Mouse (Mus musculus): ENCODE data around the gene Zfp423. TPM values are rescaled to one million over a fixed set of nuclear protein-coding genes. Genes with fewer than 3 reads are reported as not detected.
"Not testable (repeated sequence)": the region's sequence is repeated elsewhere in the genome, so short reads cannot be mapped to it uniquely, and the experiment has no call there.

Gene Zfp423
- polyA plus RNA-seq, 1 experiment: 31.1 TPM

DNA sequence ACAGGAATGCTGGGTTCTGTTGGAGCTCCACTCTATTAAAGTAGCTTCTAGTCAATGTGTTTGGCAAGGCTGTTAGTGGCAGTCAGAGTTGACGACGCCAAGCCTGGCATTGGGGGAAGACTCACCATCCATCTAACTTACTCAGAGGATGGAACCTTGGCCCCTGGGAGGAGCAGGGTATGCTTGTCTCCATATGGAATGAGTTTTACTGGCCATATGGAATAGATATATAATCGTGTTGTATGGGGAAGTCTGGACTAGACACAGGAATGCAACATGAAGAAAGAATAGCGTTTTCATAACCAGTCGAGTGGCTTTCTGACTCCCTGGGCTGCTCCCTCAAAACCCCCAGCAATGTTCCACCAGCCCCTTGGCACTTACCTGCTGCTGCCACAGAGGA is 55.3 kb downstream of the Zfp423 start:
- DNase-seq (ENCODE audit: low read depth): no peak

DNA sequence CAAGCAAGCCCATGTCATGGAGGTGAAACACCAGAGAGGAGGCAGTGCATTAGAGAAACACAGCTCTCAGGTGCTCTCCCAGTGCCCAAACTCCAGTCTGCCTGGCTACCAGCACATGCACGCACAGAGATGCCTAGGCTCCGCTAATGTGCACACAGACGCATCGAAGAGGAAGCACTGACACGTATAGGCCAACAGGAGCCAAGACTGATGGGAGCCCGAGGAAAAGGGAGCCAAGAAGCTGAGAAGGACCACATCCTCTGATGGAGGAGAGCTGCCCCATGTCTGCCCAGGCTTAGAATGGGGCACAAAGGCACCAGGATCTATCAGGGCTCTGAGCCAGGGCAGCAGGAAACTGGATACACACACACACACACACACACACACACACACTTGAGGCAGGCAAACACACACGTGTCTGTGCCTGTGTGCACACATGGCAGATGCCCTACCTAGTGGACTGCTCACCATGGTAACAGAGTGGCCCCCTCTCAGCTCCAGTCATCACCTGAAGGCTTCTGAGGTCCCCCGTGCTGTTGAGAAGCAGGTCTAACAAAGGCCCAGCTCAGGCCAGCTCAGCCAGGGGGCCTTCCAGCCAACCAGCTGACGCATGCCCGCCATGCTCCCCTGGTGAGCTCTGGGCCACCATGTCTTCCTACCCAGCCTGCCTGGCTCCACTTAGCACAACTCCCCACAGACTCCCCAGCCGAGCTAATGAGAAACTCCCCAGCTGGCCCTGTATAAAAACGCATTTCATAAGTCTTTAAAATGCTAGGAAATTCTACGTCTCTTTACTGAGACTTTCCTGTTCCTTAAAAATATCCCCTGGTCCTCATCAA is 64.0 kb downstream of the Zfp423 start:
- no peak for DNase-seq (ENCODE audit: low read depth)

DNA sequence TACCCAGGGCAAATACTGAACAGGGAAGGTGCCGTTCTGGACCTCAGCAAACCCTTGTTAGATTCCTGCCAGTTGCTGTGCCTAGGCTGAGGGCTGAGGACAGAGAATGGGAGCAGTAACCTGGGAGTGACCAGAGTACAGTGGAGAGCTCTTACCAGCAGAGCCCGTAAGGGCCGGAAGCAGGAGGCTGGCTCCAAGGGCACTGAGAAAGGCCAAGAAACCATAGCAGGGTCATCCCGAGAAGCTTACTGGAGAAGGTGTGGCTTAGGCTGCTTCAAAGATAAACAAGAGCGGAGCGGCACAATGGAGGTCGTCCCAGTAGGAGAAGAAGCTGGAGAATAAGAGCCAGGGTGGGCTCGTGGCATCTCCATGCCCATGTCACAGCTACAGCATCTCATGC is 65.1 kb downstream of the Zfp423 start:
- no peak for DNase-seq (ENCODE audit: low read depth)

DNA sequence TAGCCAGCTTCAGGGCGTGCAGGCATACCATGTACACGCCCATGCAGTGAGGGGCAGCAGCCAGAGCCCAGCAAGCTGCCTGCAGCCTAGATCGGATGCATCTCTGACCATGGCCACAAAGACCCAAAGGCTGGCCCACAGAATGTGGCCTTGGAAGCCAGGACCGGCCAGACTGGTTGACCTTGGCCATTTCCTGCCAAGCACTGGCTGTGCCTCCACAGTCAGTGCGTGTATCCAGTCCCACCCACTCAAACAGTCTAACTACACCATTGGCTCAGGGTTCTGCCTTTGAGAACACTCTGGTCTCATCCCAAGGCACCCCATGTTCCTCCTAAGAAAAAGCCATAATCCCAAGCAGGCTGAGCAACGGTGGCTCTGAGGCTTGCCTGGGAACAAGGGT is 65.8 kb downstream of the Zfp423 start:
- DNase-seq (ENCODE audit: low read depth): peak; percentile 86

DNA sequence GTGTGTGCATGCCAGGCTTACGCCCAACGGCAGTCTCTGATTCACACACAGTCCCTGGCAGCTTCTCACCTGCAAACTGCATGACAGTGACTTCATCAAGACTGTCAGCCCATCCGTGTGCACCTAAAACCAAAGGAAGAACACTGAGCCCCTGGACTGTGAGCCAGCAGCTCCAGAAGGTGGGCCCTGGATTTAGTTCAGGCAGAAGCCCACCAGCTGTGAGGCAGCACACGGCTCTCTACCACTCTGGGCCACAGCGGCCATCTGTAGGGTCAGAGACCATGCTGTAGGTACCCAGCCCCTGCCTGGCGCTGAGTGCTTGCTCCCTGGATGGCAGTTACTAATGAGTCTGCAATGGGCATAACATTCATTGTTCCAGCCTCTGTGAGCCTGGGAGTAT is 66.5 kb downstream of the Zfp423 start:
- DNase-seq (ENCODE audit: low read depth): no peak

DNA sequence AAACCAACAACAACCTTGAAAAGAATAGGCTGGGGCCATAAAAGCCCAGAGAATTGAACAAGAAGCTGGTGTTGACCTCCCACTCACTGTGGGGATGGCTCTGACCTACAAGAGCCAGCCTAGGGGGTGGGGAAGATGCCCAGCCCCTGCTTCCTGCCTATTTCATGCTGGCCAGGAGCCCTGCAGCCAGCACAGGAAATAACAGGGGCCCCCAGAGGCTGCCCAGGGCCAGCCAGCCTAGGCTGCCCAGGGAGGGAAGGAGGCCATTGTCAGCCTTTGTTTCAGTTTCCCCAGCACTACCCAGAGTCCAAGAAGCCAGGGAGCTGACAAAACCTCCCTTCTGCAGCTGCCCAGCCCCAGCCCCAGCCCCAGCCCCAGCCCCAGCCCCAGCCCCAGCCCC is 67.5 kb downstream of the Zfp423 start:
- no peak for DNase-seq (ENCODE audit: low read depth)

DNA sequence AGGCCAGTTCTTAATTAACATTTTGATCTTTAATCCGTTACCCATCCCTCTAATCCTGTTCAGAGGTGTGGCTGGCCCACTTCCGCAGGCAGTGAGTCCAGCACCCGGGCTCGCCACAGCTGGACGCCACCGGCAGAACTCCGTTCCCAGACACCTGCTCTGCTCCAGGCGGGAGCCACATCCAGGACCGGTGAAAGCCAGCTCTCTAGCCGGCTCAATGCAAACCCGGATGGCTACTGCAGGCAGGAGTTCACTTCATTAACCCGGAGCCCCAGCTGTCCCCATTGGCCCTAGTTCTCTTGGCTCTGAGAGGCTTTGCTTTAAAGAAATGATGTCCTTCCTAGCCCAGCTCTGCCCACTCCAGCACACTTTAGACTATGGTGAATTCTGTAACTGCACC is 71.4 kb downstream of the Zfp423 start:
- no peak for DNase-seq (ENCODE audit: low read depth)

DNA sequence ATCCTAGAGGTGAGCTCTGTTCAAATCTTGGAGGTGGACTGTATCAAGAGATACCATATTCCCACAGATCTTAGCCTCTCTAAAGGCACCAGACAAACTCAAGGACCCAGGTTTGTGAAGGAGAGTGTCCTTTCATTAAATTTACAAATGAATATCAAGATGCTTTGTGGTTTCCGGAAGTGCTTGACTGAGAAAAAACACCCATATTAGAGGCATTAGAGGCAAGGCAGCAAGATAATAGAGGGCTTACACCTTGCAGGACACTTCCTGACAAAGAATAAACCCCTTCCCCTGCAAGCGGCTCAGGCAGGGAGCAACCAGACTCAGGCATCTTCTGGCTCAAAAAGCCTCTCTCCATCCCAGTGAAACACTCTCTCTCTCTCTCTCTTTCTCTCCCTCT is 78.3 kb downstream of the Zfp423 start:
- no peak for DNase-seq (ENCODE audit: low read depth)

DNA sequence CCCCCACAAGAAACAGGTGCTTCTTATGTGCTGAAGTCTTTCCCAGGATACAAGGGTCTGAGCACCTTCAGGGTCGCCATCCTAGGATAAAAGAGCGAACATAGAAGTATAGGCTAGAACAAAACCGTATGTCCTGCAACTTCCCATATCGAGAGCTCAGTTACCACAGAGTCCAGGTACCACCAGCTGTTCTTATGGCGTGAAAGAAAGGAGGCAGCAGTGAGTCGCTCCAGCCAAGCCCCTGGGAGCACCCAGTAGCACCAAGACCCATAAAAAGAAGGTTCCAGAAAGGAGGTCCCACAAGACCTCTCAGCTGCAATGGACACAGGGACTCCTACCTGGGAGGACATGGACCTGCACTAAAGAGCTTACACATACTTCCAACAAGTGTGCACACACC is 83.5 kb downstream of the Zfp423 start:
- DNase-seq (ENCODE audit: low read depth): no peak

DNA sequence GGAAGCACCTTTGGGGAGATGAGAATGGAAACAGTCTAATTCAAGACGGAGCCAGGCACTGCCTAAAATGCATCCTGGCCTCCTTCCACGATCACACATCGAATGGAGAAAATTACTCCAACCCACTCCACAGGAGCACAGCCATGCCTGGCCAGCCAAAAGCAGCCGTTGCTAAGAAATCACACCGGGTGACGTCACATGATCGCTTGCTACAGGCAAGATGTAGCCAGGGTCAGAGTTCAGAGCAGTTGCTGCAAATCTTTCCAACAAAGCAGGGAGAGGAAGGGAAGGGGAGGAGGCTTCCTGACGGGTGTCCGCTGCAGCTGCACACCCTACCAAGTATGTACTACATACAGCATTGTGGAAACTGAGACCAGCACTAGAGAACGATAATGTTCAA is 83.9 kb downstream of the Zfp423 start:
- no peak for DNase-seq (ENCODE audit: low read depth)

DNA sequence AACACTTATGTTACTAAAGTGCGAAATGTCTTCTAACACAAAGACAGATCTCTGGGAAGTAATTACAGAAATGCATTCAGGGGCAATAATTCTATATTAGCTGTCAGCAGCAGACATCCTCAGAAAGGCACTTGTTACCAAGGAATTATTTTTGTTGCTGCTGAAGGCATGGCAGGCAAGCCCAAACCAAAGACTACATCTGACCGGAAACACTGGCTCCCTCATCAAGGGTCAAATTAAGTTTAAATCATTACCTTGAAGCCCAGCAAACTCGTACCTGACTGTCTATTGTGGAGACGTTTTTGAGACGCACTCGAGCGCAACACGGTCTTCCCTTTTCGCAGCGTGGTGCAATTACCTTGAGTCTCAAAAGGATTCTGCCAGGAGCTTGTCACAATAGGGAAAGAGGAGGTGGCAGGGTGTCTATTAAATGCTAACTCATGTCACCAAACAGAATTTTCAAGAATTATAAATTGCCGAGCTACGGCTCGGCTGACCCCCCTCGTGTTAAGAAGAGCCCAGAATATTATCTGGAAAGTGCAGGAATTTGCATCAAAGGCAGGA is 86.3 kb downstream of the Zfp423 start:
- DNase-seq (ENCODE audit: low read depth): no peak

DNA sequence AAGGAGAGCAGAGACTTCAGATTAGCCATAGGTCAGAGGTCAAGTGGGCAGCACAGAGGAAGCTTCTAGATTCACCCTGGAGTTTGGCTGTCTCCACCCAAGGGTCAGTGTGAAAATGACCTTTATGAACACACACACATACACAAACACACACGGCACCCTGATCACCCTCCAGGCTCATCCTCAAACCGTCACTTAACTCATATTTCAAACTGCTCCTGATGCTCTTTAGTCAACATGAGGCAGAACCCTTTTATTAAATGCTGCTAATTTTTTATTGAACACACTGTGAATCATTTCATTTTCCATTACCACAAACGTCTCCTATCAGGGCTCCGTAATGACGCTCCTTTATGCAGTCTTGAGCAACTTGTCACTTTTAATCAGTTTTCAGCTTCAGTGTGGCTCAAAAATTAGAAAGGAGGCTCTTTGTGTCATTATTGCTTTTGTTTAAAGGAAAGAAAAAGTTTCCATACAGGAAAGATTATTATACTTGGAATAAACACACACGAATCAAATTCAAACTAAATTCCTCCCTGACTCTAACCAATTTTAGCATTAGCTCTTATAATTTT is 87.0 kb downstream of the Zfp423 start:
- DNase-seq (ENCODE audit: low read depth): no peak

DNA sequence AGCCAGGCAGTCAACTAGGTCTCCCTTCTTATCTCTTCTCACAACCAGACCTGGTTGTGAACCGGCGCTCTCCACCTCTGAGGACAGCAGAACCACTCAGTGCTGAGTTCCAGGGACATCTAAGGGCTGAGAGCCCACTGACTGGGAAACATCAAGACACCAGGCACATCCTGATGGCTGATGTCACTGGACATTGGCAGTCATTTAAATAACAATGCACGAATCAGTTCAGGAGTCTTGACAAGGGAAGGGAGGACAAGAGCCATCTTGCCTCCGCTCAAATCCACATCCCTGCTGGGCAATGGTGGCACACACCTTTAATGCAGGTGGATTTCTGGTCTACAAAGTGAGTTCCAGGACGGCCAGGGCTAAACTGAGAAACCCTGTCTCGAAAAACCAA is 92.8 kb downstream of the Zfp423 start:
- no peak for DNase-seq (ENCODE audit: low read depth)

DNA sequence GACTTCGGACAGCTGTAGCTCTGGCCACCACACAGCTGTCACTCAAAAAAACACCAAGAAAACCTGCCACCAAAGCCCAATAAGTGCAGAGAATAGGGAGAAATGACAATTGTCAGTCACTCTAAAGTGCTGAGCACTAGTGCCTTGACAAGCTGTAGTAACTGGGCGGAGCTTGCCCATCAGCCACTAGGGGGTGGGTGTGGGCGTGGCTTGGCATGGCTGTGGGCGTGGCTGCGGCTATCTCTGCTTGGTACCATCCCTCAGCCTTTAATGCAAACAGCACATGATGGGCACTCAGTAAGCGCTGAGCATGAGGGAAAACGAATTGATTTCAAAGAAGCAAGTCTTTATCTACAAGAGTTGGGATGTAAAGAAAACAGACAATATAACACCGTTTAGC is 95.2 kb downstream of the Zfp423 start:
- DNase-seq (ENCODE audit: low read depth): no peak

DNA sequence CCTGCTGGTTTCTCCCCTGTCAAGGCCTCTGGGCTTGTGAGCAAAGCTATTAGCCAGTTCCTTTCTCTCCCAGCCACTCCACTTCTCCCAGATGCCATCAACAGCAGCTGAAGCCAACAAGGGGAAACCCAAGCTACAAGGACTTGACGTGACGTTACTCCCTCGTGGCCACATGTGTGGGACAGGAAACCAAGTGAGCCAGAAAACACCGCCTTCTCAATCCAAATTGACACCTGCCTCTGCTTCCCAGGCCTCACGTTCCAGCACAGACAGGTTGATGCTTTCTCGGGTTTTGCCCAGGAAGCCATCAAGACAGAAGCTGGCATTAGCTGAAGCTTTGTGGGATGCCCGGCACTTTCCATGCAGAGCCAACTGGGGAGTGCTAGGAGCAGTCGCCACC is 96.3 kb downstream of the Zfp423 start:
- no peak for DNase-seq (ENCODE audit: low read depth)

DNA sequence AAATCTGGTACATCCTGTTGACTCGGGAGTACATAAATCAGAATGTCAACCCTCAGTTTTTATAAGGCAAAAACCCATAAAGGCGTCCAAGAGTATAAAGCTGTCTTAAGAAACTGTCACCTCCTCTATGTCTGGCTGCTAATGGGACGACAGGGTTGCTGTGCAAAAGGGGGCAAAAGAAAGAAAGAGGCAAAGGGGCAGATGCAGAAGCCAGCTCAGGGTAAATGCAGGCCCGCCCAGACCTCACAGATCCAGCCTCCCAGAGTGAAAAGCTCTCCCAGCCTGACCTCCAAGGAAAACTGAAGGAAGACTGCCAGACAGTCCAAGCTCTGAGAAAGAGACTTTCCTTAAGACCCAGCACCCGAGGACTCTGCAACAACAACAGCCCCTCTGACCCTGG is 97.7 kb downstream of the Zfp423 start:
- no peak for DNase-seq (ENCODE audit: low read depth)

DNA sequence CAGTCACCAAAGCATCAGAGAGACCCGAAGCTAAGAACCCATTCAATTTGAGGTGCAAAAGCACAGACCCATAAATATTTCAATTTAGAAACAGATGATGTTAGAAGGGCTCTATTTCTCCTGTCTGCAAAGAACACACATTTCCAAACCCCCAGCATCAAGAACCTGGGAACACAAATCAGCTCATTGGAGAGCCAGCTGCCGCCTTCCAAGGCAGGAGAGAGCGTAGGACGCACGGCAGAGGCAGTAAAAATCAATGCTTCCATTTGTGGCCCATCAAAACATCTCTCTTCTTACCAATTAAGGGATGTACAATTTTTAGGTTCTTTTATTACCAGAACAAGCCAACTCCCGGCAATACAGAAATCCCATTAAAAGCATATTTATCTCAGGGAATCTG is 98.5 kb downstream of the Zfp423 start:
- DNase-seq (ENCODE audit: low read depth): no peak

DNA sequence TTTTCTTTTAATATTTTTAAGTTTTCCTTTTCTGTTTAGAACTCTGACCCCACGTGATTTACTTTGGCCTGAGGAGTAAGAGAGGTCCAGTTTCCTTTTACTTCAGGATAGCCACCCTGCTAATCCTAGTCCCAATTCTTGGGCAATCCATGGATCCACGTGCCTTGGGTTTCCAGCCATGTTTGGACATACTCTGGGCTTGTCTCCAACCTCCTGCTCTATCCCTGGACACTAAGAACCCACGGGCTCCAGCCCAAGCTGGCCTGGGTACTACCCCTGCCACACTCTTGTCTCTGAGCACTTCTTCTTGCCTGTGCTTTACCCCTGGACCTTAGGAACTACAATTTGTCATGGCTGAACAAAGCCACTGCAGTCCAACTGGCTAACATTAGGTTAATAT is 107.5 kb downstream of the Zfp423 start:
- peak; percentile 42 for DNase-seq (ENCODE audit: low read depth)

DNA sequence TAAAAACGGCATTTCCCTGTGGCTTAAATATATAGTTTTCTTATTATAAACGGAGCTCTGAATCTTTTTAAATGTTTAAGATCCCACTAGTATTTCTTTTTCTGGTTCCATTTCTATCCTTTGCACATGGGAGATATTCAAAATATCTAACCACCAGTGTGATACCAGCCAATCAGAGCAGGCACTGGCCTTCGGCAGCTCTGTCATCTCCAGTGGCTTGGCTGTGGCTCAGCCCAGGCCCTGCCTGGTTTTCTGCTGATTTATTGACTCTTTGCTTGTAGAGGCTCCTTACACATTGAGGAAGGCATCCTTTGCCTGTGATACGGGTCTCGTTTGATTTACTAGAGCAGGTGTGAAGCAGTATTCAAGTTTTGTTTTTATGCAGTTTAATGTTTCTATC is 108.0 kb downstream of the Zfp423 start:
- no peak for DNase-seq (ENCODE audit: low read depth)

DNA sequence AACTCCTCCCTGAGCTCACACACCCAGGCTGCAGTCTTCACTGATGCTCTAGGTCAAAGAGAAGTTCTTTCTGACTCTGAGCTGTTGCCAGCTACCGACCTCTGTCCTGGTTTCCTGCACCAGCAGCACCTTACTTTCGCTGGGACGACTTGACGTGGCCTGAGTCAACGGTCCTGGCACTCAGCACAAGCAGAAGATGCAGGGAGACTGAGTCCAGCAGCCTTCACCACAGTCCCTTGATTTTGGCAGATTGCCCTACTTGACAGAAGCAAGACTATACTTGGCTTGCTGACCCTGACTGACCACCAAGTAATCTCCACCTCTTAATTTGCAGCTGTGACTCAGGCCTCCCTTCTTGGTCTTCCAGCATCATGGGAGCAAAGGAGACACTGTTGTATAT is 110.6 kb downstream of the Zfp423 start:
- DNase-seq (ENCODE audit: low read depth): no peak

DNA sequence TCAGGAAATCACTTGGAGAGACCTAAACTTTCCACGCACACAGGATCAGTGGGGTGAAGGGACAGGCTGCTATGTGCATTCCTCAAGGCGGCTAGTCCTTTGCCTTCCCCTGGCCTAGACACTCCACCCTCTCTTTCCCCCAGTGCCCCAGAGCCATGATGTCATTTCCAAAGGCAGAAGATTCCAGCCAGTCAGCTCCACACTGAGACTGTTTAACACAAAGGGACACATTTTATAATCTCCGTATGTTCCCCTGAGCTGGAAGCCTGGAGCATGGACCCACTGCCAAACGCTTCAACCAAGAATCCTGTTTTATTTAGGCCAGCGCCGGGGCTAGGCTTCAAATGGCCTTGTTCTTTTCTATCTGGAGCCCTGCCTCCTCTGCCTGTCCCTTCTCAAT is 111.6 kb downstream of the Zfp423 start:
- DNase-seq (ENCODE audit: low read depth): no peak

DNA sequence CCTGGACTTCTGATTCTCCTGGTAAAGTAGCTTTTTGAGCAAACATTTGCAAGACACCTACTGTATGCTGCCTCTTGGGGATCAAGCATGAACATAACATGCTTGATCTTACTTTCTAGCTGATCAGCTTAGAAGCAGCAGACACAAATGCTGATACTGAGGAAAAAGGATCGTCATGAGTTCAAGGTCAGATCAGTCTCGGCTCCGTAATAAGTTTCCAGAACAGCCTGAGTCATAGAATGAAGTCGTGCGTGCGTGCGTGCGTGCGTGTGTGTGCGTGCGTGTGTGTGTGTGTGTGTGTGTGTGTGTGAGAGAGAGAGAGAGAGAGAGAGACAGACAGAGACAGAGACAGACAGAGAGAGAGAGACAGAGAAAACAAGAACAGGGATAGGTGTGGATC is 117.3 kb downstream of the Zfp423 start:
- not testable (repeated sequence) for DNase-seq (ENCODE audit: low read depth)

DNA sequence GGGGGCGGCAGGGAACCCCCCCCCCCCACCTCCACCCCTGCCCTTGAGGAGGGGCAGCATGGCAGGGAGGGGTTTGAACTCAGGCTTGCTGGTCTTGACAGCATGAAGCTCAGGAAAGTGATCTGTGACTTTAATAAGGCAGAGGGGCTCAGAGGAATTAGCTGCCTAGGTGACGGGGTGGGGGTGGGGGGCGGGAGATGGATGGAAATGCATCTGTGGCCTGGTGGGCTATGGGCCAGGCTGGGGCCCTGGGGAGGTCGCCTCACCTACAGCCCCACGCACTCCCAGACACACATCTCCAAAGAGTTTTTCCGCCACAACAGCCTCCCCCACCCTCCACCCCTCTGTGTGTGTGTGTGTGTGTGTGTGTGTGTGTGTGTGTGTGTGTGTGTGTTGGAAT is 122.1 kb downstream of the Zfp423 start:
- DNase-seq (ENCODE audit: low read depth): no peak

DNA sequence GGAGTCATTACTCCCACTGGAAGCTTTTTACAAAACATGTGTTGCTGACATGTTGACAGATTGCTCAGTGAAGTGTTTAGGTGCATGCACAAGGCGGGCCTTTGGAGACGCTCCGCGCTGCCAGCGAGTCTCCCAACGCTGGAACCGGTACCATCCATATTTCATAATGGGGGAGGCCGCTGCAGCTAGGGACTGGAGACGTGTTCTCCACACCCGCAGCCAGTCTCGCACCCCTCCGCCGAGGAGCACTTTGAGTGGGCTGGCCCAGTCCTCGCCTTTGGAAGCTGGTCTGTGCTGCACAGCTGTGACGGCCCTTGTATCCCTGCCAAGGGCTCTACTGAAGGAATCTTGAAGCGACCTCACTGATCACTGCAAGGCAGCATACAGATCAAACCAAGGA is 122.5 kb downstream of the Zfp423 start:
- no peak for DNase-seq (ENCODE audit: low read depth)

Measured in gonadal fat pad, adult 2 months (tissue).